Mouse (Mus musculus) forebrain, embryonic 11.5 days (tissue): ENCODE measurements around the gene Slc4a5. TPM values are rescaled to one million over a fixed set of nuclear protein-coding genes. Genes with fewer than 3 reads are reported as not detected.
A peak's percentile ranks its signal among the peaks of the same experiment; 100 is the strongest.

Source experiments
- ATAC-seq: fragments of 200-750 bp; cut with Nextera tagmentation; replicated peaks from 2 replicates; pipeline ENCODE4 v1.8.0; 2017; ENCODE audit warnings: moderate TSS enrichment; ENCODE audit not compliant: low FRiP score
- DNase-seq: peaks from one replicate; pipeline ENCODE4 v3.0.0-alpha.2; 2017; ENCODE audit warnings: low spot score
- H3K27ac ChIP-seq: fragments of 300-500 bp; sonication (generic); 2 replicates; pipeline ENCODE4 v1.5.1; 2014; ENCODE audit warnings: low read depth, low read length
- H3K27me3 ChIP-seq: fragments of 300-500 bp; sonication (generic); 2 replicates; pipeline ENCODE4 v1.6.1; 2014; ENCODE audit warnings: mild to moderate bottlenecking, low read length, mixed read lengths; ENCODE audit not compliant: control insufficient read depth, insufficient read depth
- H3K36me3 ChIP-seq: fragments of 300-500 bp; sonication (generic); 2 replicates; pipeline ENCODE4 v1.6.1; 2014; ENCODE audit warnings: mild to moderate bottlenecking, low read length, moderate library complexity, mixed read lengths; ENCODE audit not compliant: control insufficient read depth, insufficient read depth
- H3K4me1 ChIP-seq: fragments of 300-500 bp; sonication (generic); replicated peaks from 2 replicates; pipeline ENCODE4 v1.6.1; 2014; ENCODE audit warnings: low read length, mixed read lengths; ENCODE audit not compliant: control insufficient read depth, insufficient read depth
- H3K4me2 ChIP-seq: fragments of 300-500 bp; sonication (generic); 2 replicates; pipeline ENCODE4 v1.6.1; 2014; ENCODE audit warnings: low read depth, mild to moderate bottlenecking, low read length, moderate library complexity, mixed read lengths; ENCODE audit not compliant: severe bottlenecking
- H3K4me3 ChIP-seq: fragments of 300-500 bp; sonication (generic); 2 replicates; pipeline ENCODE4 v1.5.1; 2014; ENCODE audit warnings: low read depth, low read length
- H3K9ac ChIP-seq: fragments of 300-500 bp; sonication (generic); 2 replicates; pipeline ENCODE4 v1.6.1; 2014; ENCODE audit warnings: low read length
- H3K9me3 ChIP-seq: fragments of 300-500 bp; sonication (generic); 2 replicates; pipeline ENCODE4 v1.6.1; 2016; ENCODE audit warnings: low read length, mixed read lengths; ENCODE audit not compliant: control insufficient read depth
- WGBS: fragments of 180-500 bp; shearing (Covaris S2); extraction: QIAGEN DNeasy Blood & Tissue Kit; methylation state at CpG from one replicate; pipeline ENCODE4 v1.1.7; 2014; 5-methylcytosine and 5-hydroxymethylcytosine counted together
- polyA plus RNA-seq: library from polyadenylated mRNA; unstranded; fragments of >200 nt; fragmentation: Nextera tagmentation; extraction: Ambion mirVana; gene quantifications from 2 replicates; pipeline ENCODE4 v1.2.1, GENCODE M21; 2014

Gene Slc4a5
- polyA plus RNA-seq, 1 experiment from 2014 or later, result 0.35 TPM

- DNase-seq (no peak), ATAC-seq (no peak)
- no peaks in the 10 kb centered on the region for H3K4me1 ChIP-seq
Measured at GRCm38 (mm10) chr6:83302264-83302663, 82.6 kb downstream of the Slc4a5 start.

GRCm38 (mm10) chr6:83309017-83309416 lies 89.4 kb downstream of the Slc4a5 start:
- Histone ChIP-seq H3K27ac (no peak overlapping the region), H3K9ac (no peak overlapping the region), H3K27me3 (no peaks in the 10 kb centered on the region), H3K4me3 (no peak overlapping the region), H3K4me1 (no peaks in the 10 kb centered on the region), H3K36me3 (no peaks in the 10 kb centered on the region; the same call in 1 of the 2 replicates), H3K4me2 (no peak overlapping the region), H3K9me3 (no peaks in the 10 kb centered on the region)
- 95% methylated on average over 7 of the region's 7 CpGs for WGBS
- DNase-seq (no peak), ATAC-seq (no peak)

More at GRCm38 (mm10) chr6:83302264-83302663, 82.6 kb downstream of the Slc4a5 start:
- 84% methylated on average over 5 of the region's 5 CpGs for WGBS
- Histone ChIP-seq H3K27ac (no peak overlapping the region), H3K9ac (no peak overlapping the region), H3K9me3 (no peaks in the 10 kb centered on the region), H3K4me2 (no peak overlapping the region), H3K4me3 (no peak overlapping the region), H3K36me3 (no peaks in the 10 kb centered on the region; the same call in 1 of the 2 replicates), H3K27me3 (no peaks in the 10 kb centered on the region)

- 95% methylated on average over 11 of the region's 11 CpGs for WGBS
Measured at GRCm38 (mm10) chr6:83311206-83311605, 91.6 kb downstream of the Slc4a5 start.

GRCm38 (mm10) chr6:83312021-83312420 lies 92.4 kb downstream of the Slc4a5 start:
- no peaks in the 10 kb centered on the region for H3K9me3 ChIP-seq
- H3K4me1 ChIP-seq, result peaks cover 8% of the 10 kb centered on the region
- H3K36me3 ChIP-seq, result no peaks in the 10 kb centered on the region; the same call in 1 of the 2 replicates
- H3K27me3 ChIP-seq, result no peaks in the 10 kb centered on the region
- H3K4me3 ChIP-seq, result no peak overlapping the region
- H3K4me2 ChIP-seq, result no peak overlapping the region
- 95% methylated on average over 7 of the region's 7 CpGs for WGBS
- ATAC-seq, result no peak
- H3K9ac ChIP-seq, result no peak overlapping the region
- no peak for DNase-seq
- no peak overlapping the region for H3K27ac ChIP-seq

More at GRCm38 (mm10) chr6:83311206-83311605, 91.6 kb downstream of the Slc4a5 start:
- Histone ChIP-seq H3K27me3 (no peaks in the 10 kb centered on the region), H3K4me2 (no peak overlapping the region), H3K9ac (no peak overlapping the region), H3K4me1 (peaks cover 6% of the 10 kb centered on the region), H3K36me3 (no peaks in the 10 kb centered on the region; the same call in 1 of the 2 replicates), H3K9me3 (no peaks in the 10 kb centered on the region), H3K4me3 (no peak overlapping the region), H3K27ac (no peak overlapping the region)
- DNase-seq, result no peak
- no peak for ATAC-seq

GRCm38 (mm10) chr6:83312514-83312913 lies 92.9 kb downstream of the Slc4a5 start:
- Histone ChIP-seq H3K36me3 (no peaks in the 10 kb centered on the region; the same call in 1 of the 2 replicates), H3K27ac (no peak overlapping the region), H3K9ac (no peak overlapping the region), H3K4me1 (peaks cover 8% of the 10 kb centered on the region), H3K9me3 (no peaks in the 10 kb centered on the region), H3K4me2 (no peak overlapping the region), H3K4me3 (no peak overlapping the region), H3K27me3 (no peaks in the 10 kb centered on the region)
- DNase-seq (no peak), ATAC-seq (no peak)
- 95% methylated on average over 8 of the region's 8 CpGs for WGBS

- ATAC-seq (no peak), DNase-seq (no peak)
- Histone ChIP-seq H3K36me3 (no peaks in the 10 kb centered on the region; the same call in 1 of the 2 replicates), H3K9me3 (no peaks in the 10 kb centered on the region), H3K4me2 (peak overlapping the region; percentile 72; the same call in 1 of the 2 replicates), H3K4me1 (peaks cover 8% of the 10 kb centered on the region), H3K9ac (no peak overlapping the region; the same call in 1 of the 2 replicates), H3K27me3 (no peaks in the 10 kb centered on the region), H3K4me3 (no peak overlapping the region), H3K27ac (no peak overlapping the region)
Measured at GRCm38 (mm10) chr6:83315293-83315692, 95.7 kb downstream of the Slc4a5 start.

- peak overlapping the region; percentile 72 for H3K4me2 ChIP-seq
- WGBS, result 14% methylated on average over 10 of the region's 10 CpGs
- H3K4me1 ChIP-seq, result peaks cover 8% of the 10 kb centered on the region
- no peak overlapping the region for H3K27ac ChIP-seq
- no peaks in the 10 kb centered on the region; the same call in 1 of the 2 replicates for H3K36me3 ChIP-seq
- H3K9me3 ChIP-seq, result no peaks in the 10 kb centered on the region
- H3K4me3 ChIP-seq, result peak overlapping the region; percentile 80
- ATAC-seq, result no peak
- peak overlapping the region; percentile 80 for H3K9ac ChIP-seq
- no peaks in the 10 kb centered on the region for H3K27me3 ChIP-seq
- DNase-seq, result peak; percentile 66
Measured at GRCm38 (mm10) chr6:83316022-83316421, 96.4 kb downstream of the Slc4a5 start.

- under 1% methylated on average over 52 of the region's 52 CpGs for WGBS
- Histone ChIP-seq H3K27ac (peak overlapping the region; percentile 57; the same call in 1 of the 2 replicates), H3K4me3 (peak overlapping the region; percentile 80)
Measured at GRCm38 (mm10) chr6:83317108-83317741, 97.6 kb downstream of the Slc4a5 start.

GRCm38 (mm10) chr6:83321927-83322326 lies 102.3 kb downstream of the Slc4a5 start:
- H3K4me3 ChIP-seq, result no peak overlapping the region
- no peak for DNase-seq
- no peaks in the 10 kb centered on the region for H3K9me3 ChIP-seq
- no peak for ATAC-seq
- H3K27ac ChIP-seq, result no peak overlapping the region
- no peak overlapping the region for H3K4me2 ChIP-seq
- H3K27me3 ChIP-seq, result no peaks in the 10 kb centered on the region
- no peaks in the 10 kb centered on the region for H3K36me3 ChIP-seq
- no peaks in the 10 kb centered on the region for H3K4me1 ChIP-seq
- H3K9ac ChIP-seq, result no peak overlapping the region
- WGBS, result 57% methylated on average over 1 of the region's 1 CpGs

More at GRCm38 (mm10) chr6:83317108-83317741, 97.6 kb downstream of the Slc4a5 start:
- ATAC-seq (peak; percentile 99), DNase-seq (peak; percentile 94)
- Histone ChIP-seq H3K27me3 (no peaks in the 10 kb centered on the region), H3K4me2 (peak overlapping the region; percentile 72), H3K36me3 (no peaks in the 10 kb centered on the region), H3K4me1 (peaks cover 8% of the 10 kb centered on the region), H3K9me3 (no peaks in the 10 kb centered on the region), H3K9ac (peak overlapping the region; percentile 80)
